Mouse (Mus musculus): ENCODE results near the gene Fbn1. TPM values are rescaled to one million over a fixed set of nuclear protein-coding genes. Genes with fewer than 3 reads are reported as not detected.

Fbn1 gene
- total and polyA plus RNA-seq, 3 experiments: 0.04 to 0.17 (median 0.09) TPM

- H3K4me1 ChIP-seq (ENCODE audit: control insufficient read depth in 1 of 2, insufficient read depth in 2 of 2): peaks cover 2 to 10% of the 10 kb centered on the region in 2 experiments; a peak in 2 of 4 replicates
- TF ChIP-seq E2F4 (IDR thresholded peaks at IDR 0.05; ENCODE audit: insufficient replicate concordance, low read depth, low read length) (no peak), MAFK (IDR thresholded peaks at IDR 0.05; ENCODE audit: insufficient replicate concordance, low read length) (no peak), ZNF384 (IDR thresholded peaks at IDR 0.05; ENCODE audit: low read depth, low read length) (no peak), UBTF (IDR thresholded peaks at IDR 0.05; ENCODE audit: low read depth, low read length) (no peak), GABPA (IDR thresholded peaks at IDR 0.05; ENCODE audit: insufficient replicate concordance, low read depth, low read length) (no peak), NRF1 (IDR thresholded peaks at IDR 0.05; ENCODE audit: low read depth, low read length) (no peak), EP300 (IDR thresholded peaks at IDR 0.05; ENCODE audit: low read length) (no peak), ETS1 (conservative IDR thresholded peaks at IDR 0.05; ENCODE audit: low read depth, low read length) (no peak), ZKSCAN1 (IDR thresholded peaks at IDR 0.05; ENCODE audit: borderline replicate concordance, low read depth, low read length) (no peak), MEF2A (IDR thresholded peaks at IDR 0.05; ENCODE audit: borderline replicate concordance, low read depth, low read length) (no peak), RAD21 (IDR thresholded peaks at IDR 0.05; ENCODE audit: low read depth, low read length) (no peak)
- no peak overlapping the region for H3K9ac ChIP-seq (ENCODE audit: insufficient read depth, low read depth)
- H3K4me2 ChIP-seq (ENCODE audit: insufficient read depth, low read depth, poor library complexity, severe bottlenecking): no peak overlapping the region
- peaks cover 5% of the 10 kb centered on the region for H3K9me3 ChIP-seq (replicated peaks; ENCODE audit: low read length)
- H3K79me2 ChIP-seq (replicated peaks; ENCODE audit: control insufficient read depth, extremely low read depth, insufficient read depth, poor library complexity, severe bottlenecking): no peaks in the 10 kb centered on the region
- dilution Hi-C loops (cut with MboI; ENCODE audit: extremely low pct_ligation_motif_present, extremely low pct_unique_long_range_greater_than_20kb, low sequenced_read_pairs) (no loop called here), in situ Hi-C loops (cut with MboI; ENCODE audit: low pct_ligation_motif_present, low pct_unique_long_range_greater_than_20kb, low sequenced_read_pairs) (no loop called here)
- no peaks in the 10 kb centered on the region for H3K36me3 ChIP-seq (replicated peaks in 1 of 2; ENCODE audit: control insufficient read depth in 1 of 2, insufficient read depth in 1 of 2, low read length in 1 of 2)
- H3K4me3 ChIP-seq (replicated peaks in 1 of 3; ENCODE audit: low read depth in 2 of 3, low read length in 2 of 3, poor library complexity in 1 of 3): no peak overlapping the region
- no peak overlapping the region for H3K27ac ChIP-seq (ENCODE audit: insufficient read depth, low read depth)
- no peak for DNase-seq (ENCODE audit: extremely low read depth)
- no peaks in the 10 kb centered on the region for H3K27me3 ChIP-seq (replicated peaks)
Observed at GRCm38 (mm10) chr2:125301877-125302624, 205.7 kb downstream of the Fbn1 start.

GRCm38 (mm10) chr2:125298841-125299240 lies 209.0 kb downstream of the Fbn1 start:
- no peak for TF ChIP-seq TCF12 (IDR thresholded peaks at IDR 0.05; ENCODE audit: low read depth, low read length)
- no peak for TF ChIP-seq GABPA (IDR thresholded peaks at IDR 0.05; ENCODE audit: insufficient replicate concordance, low read depth, low read length)
- TF ChIP-seq CTCF (conservative IDR thresholded peaks at IDR 0.05 in 1 of 2, IDR thresholded peaks at IDR 0.05 in 1 of 2; ENCODE audit: low read depth in 2 of 2, low read length in 2 of 2): no peak
- no peak for TF ChIP-seq KAT2A (IDR thresholded peaks at IDR 0.05; ENCODE audit: insufficient replicate concordance, low read length)
- no peak for TF ChIP-seq NRF1 (IDR thresholded peaks at IDR 0.05; ENCODE audit: low read depth, low read length)
- no peak for TF ChIP-seq CHD1 (IDR thresholded peaks at IDR 0.05; ENCODE audit: low read depth, low read length)
- TF ChIP-seq RAD21 (IDR thresholded peaks at IDR 0.05; ENCODE audit: low read depth, low read length): no peak
- no peak for TF ChIP-seq ELF1 (IDR thresholded peaks at IDR 0.05; ENCODE audit: low read depth, low read length)
- TF ChIP-seq MYC (IDR thresholded peaks at IDR 0.05; ENCODE audit: low read depth, low read length): no peak
- TF ChIP-seq EP300 (IDR thresholded peaks at IDR 0.05; ENCODE audit: low read length): no peak
- TF ChIP-seq MAX (IDR thresholded peaks at IDR 0.05; ENCODE audit: low read length): no peak
- H3K79me2 ChIP-seq (replicated peaks; ENCODE audit: control insufficient read depth, extremely low read depth, insufficient read depth, poor library complexity, severe bottlenecking): no peaks in the 10 kb centered on the region
- no peak overlapping the region for H3K27ac ChIP-seq (ENCODE audit: insufficient read depth, low read depth)
- no peaks in the 10 kb centered on the region for H3K4me1 ChIP-seq (ENCODE audit: control insufficient read depth in 1 of 2, insufficient read depth in 2 of 2)
- dilution Hi-C loops (cut with MboI; ENCODE audit: extremely low pct_ligation_motif_present, extremely low pct_unique_long_range_greater_than_20kb, low sequenced_read_pairs): no loop called here
- H3K36me3 ChIP-seq (replicated peaks in 1 of 2; ENCODE audit: control insufficient read depth in 1 of 2, insufficient read depth in 1 of 2, low read length in 1 of 2): no peaks in the 10 kb centered on the region
- H3K4me2 ChIP-seq (ENCODE audit: insufficient read depth, low read depth, poor library complexity, severe bottlenecking): no peak overlapping the region
- no peak for DNase-seq (ENCODE audit: extremely low read depth)
- in situ Hi-C loops (cut with MboI; ENCODE audit: low pct_ligation_motif_present, low pct_unique_long_range_greater_than_20kb, low sequenced_read_pairs): no loop called here
- no peak overlapping the region for H3K4me3 ChIP-seq (replicated peaks in 1 of 3; ENCODE audit: low read depth in 2 of 3, low read length in 2 of 3, poor library complexity in 1 of 3)
- no peaks in the 10 kb centered on the region for H3K27me3 ChIP-seq (replicated peaks)
- H3K9me3 ChIP-seq (replicated peaks; ENCODE audit: low read length): peaks cover 7% of the 10 kb centered on the region
- H3K9ac ChIP-seq (ENCODE audit: insufficient read depth, low read depth): no peak overlapping the region
